Mouse (Mus musculus) cortical plate, adult 2 months (tissue): ENCODE data around the gene Rsl24d1.

Source experiments
- CTCF ChIP-seq: fragments of 200-500 bp; IDR thresholded peaks from 2 replicates; pipeline ENCODE4 v1.5.1; 2011; ENCODE audit warnings: mild to moderate bottlenecking, control low read depth, low read length; ENCODE audit not compliant: insufficient read depth; ENCODE audit errors: extremely low read depth
- POLR2A ChIP-seq: fragments of 200-500 bp; IDR thresholded peaks from 2 replicates; pipeline ENCODE4 v1.6.1; 2011; ENCODE audit warnings: mild to moderate bottlenecking, low read length, control low read depth; ENCODE audit not compliant: insufficient read depth; ENCODE audit errors: extremely low read depth

- TF ChIP-seq POLR2A = no peak
- peak; percentile 74 for TF ChIP-seq CTCF
Measured at GRCm38 (mm10) chr9:73091747-73092146, 21.5 kb upstream of the Rsl24d1 start.
